Mouse (Mus musculus): ENCODE measurements around the gene Gm37240.

Gene Gm37240

DNA sequence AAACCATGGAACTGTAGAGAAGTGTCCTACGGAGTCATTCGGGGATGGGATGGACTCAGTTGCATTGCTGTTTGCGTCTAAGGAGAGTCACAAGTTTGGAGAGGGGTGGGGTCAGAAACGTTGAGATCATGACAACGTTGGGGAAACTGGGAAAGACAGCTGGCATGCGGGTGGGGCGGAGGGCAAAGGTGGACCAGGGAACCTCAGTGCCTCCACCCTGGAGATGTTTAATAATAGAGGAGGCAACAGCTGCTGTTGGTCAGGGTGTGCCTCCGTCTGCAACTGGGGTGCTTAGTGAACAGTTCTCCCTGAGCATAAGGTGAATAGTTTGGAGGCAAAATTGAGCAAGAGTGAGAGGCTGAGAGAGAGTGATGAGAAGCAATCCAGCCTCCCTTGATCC lies 758.8 kb downstream of the Gm37240 start:
- DNase-seq (ENCODE audit: low read depth) = no peak

DNA sequence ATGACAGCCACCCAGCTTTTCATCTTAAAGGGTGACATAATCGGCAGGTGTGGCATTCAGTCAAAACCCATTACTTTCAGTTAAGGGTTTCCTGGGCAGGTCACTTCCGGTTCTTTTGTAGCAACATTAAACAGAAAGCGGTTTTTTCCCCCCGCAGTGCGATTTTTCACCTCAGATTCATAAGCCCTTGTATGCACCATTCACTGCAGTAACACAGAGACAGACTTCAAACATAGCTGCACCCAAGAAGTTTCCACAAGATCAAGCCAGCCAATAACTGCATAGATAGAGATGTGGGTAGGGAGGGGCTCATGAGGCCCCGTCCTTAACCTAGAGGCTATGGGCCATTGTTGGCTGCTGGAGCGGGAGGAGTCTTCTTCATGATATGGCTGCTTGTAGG lies 760.3 kb downstream of the Gm37240 start:
- no peak for DNase-seq (ENCODE audit: low read depth)

DNA sequence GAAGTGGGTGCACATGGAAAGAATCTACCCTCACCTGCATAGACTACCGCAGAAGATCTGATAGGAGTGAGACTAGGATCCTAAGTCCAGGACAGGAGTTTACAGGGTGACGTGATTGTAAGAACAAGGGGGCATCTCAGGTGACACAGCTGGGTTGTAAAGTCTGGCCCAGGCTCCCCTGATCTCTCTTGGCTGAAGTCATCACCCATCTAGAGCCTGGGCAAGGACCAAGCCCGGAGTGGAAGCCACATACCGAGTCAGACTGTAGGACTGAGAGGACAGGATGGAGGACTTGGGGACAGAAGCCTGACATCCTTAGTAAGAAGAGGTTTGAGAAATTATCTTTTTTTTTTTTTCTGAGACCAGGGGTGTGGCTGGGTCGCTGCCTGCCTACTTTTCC lies 761.8 kb downstream of the Gm37240 start:
- DNase-seq (ENCODE audit: low read depth) = no peak

DNA sequence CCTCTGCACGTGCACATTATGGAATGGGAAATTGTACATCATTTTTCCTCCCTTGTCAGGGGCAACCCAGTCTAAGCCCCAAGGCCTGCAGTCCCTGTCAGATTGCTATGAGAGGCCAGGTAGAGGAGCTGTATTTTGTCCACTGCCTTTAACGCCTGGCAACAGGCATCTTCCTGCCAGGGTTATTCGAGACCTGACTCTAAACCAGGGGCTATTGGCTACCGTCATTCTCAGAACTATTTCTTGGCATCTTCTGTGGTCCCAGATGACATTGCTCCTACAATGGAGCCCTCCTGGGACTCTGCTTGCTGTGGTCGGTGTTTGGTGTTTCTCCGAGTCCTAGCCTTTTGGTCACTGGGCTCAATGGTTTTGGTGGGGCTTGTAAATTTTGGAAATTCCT lies 762.4 kb downstream of the Gm37240 start:
- no peak for DNase-seq (ENCODE audit: low read depth)

DNA sequence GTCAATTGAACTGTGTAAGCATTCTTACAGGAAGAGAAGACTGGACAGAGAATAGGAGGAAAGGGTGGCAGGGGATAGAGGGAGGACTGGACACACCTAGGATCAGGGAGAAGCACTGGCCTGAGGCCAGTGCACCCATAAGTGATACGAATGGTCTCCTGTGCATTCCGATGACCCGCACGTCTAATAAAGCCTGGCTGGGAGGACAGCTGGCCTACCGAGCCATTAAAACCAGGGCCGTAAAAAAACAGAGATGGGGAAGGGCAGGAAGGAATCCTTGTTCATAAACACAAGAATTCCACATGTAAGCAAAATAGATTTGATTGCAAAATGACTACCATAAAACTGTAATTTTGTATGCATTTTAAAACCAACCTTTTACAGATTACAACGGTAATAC lies 762.9 kb downstream of the Gm37240 start:
- DNase-seq (ENCODE audit: low read depth) = no peak

DNA sequence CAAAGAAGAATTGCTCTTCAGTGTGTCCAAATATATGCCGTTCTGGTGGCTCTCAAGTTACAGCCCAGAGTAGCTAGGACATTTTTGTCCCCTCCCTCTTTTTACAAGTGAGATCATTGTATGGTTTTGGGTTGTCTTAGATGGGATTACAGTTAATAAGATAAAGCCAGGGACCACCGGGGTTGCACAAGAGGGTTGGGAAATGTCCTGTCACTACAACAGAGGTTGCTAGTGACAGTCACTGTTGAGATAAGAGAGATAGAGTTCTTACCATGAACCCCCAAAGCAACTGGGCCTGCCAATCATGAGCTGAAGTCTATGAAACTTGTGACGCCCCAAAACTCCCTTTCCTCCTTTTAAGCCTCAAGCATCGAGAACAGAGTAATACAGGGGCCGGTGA lies 769.6 kb downstream of the Gm37240 start:
- no peak for DNase-seq (ENCODE audit: low read depth)

DNA sequence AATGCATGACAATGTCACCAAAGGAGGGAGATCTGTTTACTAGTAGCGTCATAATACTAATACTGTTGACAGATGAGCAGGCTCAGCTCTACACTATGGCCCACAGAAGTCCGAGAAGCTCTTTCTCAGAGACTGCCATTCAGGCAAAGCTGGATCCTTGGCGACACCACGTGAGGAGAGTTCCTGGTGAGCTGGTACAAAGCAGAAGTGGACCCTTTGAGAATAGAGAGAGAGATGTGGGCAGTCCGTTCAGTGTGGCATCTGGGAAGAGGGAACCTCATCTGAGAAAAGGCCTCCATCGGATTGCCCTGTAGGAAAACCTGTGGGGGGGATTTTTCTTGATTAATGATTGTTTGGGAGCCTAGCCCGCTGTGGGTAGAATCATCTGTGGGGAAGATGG lies 770.3 kb downstream of the Gm37240 start:
- DNase-seq (ENCODE audit: low read depth) = no peak

DNA sequence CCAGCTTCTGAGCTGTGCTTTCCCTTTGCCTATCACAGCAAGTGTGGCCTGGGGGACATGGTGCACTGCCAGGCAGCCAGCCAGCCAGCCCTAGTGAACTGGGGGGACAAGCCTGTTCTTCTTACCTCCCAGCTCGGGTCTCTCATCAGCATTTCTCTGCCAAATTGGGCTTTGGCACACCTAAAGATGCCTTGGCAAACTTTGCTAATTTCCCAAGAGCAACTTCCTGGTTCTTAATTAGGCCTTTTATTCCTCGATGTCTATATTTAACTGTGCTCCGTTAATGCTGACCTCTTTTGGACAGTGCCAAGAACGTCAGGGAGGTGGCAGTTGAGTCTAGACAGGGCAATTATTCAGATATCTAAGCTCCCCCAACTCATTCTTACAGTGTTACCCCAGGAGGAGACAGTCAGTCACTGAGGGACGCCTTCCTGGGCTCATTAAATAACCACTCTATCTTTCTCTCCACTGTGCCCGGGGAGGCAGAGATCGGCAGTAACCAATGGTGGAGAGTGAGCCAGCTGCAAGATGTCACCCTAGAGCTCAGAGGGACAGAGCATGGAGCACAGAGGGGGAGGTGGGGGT lies 771.3 kb downstream of the Gm37240 start:
- DNase-seq (ENCODE audit: low read depth) = no peak

DNA sequence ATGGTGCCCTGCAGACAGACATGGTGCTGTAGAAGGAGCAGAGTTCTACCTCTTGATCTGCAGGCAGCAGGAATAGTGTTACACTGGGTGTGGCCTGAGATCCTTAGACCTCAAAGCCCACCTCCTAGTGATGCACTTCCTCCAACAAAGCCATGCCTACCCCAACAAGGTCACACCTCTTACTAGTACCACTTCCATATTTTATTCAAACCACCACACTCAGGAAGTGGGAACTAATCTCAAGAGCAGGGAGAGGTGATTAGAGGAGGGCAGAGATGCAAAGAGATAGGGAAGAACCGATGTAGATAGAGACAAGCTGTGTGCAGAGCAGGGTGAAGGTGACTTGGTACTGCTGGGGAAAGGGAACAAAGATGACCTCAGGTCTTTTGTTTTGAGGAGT lies 773.8 kb downstream of the Gm37240 start:
- no peak for DNase-seq (ENCODE audit: low read depth)

DNA sequence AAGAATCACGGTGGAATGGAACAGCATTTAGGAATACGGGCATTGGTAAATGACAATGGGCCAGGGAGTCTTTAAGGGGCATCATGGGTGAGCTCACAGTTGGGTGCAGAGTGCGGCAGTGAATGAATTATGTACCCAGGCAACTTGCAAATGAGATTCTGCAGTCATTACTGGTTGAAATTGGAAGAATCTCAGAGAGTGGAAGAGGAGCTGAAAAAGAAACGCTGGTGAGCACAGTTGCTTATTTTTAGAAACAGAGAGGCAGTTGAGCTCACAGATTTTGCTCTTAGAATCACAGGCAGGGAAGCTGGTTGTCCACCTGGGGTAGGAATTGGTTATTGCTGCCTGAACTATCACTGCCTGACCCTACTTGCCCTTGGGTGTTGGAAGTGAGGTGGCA lies 776.6 kb downstream of the Gm37240 start:
- no peak for DNase-seq (ENCODE audit: low read depth)

DNA sequence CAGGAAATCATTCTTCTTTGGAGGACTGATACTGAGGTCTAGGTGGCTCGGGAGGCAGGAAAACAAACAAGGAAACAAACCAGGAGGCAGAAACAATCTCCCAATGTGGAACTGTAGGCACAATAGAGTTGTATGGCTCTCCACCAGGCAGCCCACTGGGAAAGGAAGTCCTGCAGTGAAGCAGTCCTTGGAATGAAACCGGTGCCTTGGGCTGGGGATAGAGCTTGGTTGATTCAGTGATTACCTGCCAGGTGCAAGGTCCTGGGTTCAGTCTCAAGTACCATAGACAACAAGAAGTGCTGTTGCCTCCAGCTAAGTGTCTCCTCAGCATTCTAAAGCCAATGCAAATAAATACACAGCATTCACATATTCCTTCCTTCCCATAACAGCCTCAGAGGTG lies 778.1 kb downstream of the Gm37240 start:
- no peak for DNase-seq (ENCODE audit: low read depth)

DNA sequence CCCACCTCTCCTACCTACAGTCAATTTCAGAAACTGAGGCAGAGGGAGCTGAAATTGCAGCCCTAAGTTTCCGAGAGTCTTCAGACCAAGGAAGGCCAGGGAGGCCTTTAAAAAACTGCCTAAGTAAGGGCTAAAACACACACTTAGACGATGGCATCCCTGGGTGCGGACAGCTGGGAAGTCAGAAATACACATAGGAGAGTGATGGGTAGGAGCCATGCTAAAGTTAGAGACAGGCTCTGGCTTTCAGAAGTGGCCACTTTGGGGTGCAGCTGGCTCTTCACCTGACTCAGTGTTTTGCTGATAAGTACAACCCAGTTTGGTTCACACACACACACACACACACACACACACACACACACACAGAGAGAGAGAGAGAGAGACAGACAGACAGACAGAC lies 778.9 kb downstream of the Gm37240 start:
- DNase-seq (ENCODE audit: low read depth) = no peak

DNA sequence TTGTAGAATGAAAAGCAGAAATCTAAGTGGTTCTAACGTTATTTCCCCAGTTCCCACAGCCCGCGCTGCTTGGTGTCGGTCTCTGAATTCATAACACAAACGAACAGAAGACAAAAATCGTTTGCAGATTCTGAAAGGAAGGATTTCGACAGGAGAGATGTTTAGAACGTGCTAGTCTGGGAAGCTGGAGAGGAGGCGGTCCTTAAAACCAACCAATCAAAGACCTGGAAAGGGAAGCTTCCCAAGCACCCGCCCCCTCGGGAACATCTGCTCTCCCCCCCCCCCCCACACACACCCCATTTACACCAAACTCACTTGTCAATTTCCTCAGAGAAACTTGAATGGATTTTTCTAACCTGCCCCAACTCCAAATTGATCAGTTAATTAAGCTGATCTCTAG lies 780.4 kb downstream of the Gm37240 start:
- no peak for DNase-seq (ENCODE audit: low read depth)

DNA sequence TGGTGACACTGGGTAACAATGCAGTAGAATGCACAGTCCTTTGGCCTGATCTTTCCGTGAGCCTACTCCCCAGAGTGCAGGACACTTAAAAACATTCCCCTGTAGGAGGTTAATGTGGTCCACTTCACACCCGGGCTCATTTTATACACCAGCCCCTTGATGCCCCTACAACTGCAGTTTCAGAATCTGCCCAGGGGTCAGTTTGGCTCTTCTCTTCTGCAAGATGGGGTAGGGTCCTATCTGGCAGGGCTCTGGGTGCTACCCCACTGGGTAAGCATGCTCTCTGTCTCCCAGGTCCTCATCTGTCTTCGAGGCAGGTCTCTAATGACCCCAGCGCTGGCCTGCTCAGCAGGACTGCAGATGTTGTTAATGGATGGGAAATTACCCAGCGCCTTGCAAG lies 783.0 kb downstream of the Gm37240 start:
- DNase-seq (ENCODE audit: low read depth) = no peak

DNA sequence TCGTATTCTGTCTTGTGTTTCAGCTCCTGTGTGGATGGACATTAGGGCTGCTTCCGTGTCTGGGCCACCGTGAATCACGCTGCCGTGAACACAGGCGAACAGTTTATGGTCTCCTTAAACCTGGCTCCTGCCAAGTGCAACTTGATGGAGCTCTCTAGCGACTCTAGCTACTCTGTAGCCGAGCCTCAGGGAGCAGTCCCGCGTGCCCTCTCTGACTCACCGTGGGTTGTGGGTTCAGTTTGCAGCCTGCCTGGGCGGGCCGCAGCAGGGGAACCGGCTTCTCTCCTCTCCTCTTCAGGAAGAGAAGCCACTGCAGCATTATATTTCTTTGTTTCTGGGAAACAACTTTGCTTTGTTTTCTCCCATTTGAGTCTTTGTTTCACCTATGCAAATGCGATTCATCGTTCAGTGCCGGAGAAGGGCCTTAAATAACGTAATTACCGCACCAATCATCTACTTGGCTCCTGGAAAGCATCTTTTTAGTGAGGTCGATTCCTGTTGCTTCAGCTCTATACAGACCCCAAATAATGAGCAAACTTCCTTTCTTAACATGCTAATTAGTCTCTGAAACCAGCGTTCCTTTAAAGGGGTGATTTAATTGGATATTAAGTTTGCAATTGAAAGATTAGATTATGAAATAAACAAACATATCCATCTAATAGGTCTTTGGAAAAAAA lies 806.3 kb downstream of the Gm37240 start:
- no peak for DNase-seq (ENCODE audit: low read depth)

DNA sequence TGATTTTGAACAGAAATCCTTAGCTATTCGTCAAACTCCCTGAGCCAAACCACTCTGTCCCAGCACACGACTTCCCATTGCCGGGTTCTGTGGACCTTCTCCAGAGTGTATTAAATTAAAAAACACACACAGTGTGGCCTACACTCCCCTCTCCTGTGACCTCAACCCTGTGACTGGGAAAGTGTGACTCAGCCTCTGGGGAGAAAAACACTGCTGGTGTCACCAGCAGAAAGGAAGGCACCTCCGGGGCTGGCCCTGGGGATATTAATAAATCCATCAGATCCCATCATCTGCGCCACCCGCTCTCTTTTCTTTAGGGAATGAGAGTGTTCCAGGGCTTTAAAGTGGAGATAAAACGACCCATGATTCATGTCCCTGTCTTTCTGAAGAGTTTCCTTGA lies 823.2 kb downstream of the Gm37240 start:
- DNase-seq (ENCODE audit: low read depth) = no peak

DNA sequence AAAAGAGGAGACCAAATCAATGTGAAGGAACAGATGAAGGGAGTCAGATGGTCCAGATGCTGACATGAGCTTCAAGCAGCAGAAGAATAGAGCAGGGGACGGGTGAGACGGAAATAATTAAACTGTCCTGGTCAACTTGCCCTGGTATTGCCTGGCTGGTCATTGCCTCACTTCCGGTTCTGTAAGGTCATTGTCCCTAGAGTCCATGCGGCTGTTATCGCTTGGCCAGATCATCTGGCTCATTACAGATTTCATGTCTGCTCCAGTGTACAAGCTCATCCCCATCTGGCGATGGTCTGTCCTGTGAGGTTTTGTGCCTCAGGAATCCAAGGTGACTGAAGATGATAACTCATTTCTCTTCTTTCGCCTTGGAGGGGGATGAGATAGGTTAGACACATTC lies 827.2 kb downstream of the Gm37240 start:
- no peak for DNase-seq (ENCODE audit: low read depth)

DNA sequence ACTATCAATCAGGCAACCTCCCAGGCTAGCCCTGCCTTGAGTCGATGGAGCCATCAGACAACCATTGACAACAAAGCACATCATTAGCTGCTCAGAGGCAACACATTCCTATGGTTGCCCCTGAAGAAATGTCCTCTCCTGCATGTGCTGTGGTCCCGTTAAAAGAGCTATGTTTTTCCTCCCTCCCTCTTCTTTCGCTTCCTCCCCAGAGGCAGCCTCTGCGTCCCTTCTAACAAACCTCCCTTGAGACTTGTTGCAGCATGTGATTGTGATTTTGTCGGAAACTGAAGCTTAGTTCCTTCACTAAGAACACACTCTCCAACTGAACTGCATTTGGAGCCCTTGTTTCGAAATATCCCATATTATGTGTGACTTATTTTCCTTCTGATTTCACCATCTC lies 830.1 kb downstream of the Gm37240 start:
- no peak for DNase-seq (ENCODE audit: low read depth)

DNA sequence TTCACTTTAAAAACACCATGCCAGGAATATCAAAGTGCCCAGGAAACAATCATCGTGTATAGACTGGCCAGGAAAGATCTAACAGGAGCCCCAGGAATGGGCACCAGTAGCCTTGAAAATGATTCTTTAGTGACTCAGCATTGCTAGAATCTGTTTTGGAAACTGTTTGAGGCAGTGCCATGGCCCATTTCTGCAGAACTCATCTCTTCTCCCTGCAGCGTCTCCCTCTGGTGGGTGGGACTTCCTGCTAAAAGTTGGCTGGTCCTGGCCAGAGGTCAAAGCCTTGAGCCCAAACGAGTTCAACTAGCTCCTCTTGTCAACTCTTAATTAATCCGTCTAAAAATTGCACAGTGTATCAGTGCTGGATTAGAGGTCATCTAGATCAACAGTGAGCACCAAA lies 833.8 kb downstream of the Gm37240 start:
- DNase-seq (ENCODE audit: low read depth) = no peak

DNA sequence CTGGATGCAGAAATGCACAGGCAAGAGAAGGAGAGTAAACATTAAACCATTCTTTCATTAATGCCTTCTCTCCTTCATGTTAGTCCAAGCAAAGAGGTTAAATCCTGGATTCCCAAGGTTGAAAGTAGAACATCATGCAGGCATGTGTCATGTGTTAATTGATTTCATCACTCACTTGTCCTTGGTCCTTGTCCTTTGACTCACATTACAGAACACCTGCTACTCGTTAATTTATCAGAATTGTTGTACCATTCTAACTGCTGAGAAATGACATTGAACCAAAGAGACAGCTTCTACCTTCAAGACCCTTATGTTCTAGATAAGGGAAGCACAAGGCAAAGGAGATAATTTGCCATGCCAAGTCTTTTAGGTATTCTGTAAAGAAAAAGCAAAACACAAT lies 835.1 kb downstream of the Gm37240 start:
- DNase-seq (ENCODE audit: low read depth) = no peak

DNA sequence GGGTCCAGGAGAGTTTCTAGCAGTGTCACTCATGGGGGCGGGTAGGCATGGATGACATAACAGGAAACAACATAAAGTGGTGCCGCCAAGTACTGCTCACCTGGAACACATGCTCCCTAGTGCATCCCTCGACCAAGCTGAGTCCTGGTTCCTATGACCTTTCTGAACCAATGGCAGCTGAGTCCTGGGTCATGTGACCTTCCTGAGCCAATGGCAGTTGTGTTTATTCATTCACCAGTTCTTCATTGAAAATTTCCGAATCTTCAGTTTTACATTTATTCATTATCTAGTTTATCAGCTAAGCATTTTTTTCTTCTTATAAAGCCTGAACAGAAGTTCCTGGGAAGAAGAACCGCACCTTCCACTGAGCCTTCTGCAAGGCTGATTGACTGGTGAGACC lies 838.7 kb downstream of the Gm37240 start:
- DNase-seq (ENCODE audit: low read depth) = no peak

DNA sequence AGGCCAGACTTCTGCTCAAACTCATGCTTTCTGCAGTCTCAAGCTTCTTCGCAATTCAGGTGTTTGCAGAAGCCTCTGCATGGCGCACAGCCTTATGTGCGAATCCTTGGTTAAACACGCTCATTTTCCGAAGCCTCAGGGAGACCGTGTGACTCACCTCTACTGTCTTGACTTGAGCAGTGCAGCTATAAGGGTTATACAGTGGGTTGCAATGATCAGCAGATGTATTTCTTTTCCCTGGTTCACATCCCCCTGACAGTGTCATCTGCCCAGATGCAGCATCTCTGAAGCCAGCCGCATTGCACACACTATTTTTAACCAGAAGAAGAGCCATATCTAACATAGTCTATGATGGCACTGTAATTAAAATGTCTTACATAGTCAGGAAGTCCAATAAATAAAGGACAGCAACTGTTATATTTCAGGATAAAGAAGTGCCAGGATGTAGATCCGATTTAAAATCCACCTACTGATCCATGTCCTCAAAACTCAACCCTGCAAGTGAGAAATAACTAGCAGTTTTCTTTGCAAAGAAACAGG lies 843.6 kb downstream of the Gm37240 start:
- no peak for DNase-seq (ENCODE audit: low read depth)

DNA sequence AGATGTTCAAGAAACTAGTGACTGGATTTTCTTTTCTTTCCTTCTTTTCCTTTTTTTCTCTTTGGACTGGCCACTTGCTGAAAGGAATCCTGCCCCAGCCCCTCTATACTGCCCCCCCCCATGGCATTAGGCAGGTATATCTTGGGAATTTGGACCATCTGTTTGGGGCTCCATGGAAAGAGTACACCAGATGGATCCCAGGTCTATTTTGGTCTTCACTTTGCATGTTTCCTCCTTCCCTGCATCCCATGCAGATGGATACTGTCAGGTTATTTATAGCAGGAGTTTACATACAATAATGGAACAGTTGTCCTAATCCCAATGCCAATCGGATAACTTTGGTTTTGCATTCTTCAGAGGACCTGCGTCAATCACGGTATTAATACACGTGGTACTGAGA lies 845.2 kb downstream of the Gm37240 start:
- no peak for DNase-seq (ENCODE audit: low read depth)

DNA sequence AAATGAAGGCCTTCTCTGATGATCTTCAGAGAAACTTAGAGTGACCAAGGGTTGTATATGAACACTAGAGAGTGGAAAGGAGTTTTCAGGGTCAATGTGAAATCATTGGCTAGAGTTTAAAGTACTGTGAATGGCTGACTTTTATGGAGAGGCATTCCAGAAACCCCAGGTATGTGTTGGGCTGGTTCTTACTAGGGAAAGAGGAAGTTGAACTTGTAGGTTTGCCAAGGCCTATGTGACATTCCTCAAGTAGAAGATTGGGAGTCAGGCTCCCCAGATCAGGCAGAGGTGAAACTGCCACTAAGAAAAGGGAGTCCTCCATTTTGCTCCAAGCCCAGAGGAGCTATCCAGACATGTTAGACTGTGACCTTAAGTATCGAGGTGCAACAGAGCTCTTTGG lies 858.2 kb downstream of the Gm37240 start:
- DNase-seq (ENCODE audit: low read depth) = no peak

Measured in fibroblast of lung, adult 2 months (primary cell).